Mouse (Mus musculus) cortical plate, adult 2 months (tissue): ENCODE results near the gene Adcy1. TPM values are rescaled to one million over a fixed set of nuclear protein-coding genes. Genes with fewer than 3 reads are reported as not detected.
A peak's percentile ranks its signal among the peaks of the same experiment; 100 is the strongest.

ENCODE experiments used
- H3K27ac ChIP-seq: fragments of 200-500 bp; 2 replicates; pipeline ENCODE4 v1.5.1; 2012; ENCODE audit warnings: low read length, control low read depth, inconsistent platforms; ENCODE audit not compliant: insufficient read depth
- H3K4me1 ChIP-seq: fragments of 200-500 bp; 2 replicates; pipeline ENCODE4 v1.6.1; 2011; ENCODE audit warnings: low read length; ENCODE audit not compliant: control insufficient read depth, insufficient read depth
- H3K4me3 ChIP-seq: fragments of 200-500 bp; 2 replicates; pipeline ENCODE4 v1.5.1; 2011; ENCODE audit warnings: mild to moderate bottlenecking, low read length, control low read depth; ENCODE audit not compliant: insufficient read depth
- CTCF ChIP-seq: fragments of 200-500 bp; IDR thresholded peaks from 2 replicates; pipeline ENCODE4 v1.5.1; 2011; ENCODE audit warnings: mild to moderate bottlenecking, control low read depth, low read length; ENCODE audit not compliant: insufficient read depth; ENCODE audit errors: extremely low read depth
- POLR2A ChIP-seq: fragments of 200-500 bp; IDR thresholded peaks from 2 replicates; pipeline ENCODE4 v1.6.1; 2011; ENCODE audit warnings: mild to moderate bottlenecking, low read length, control low read depth; ENCODE audit not compliant: insufficient read depth; ENCODE audit errors: extremely low read depth
- polyA plus RNA-seq: library from polyadenylated mRNA; depleted of rRNA; stranded (reverse); fragments of >200 nt; gene quantifications from 2 replicates; pipeline ENCODE4 v1.2.3, GENCODE M21; 2012

The Adcy1 gene
- polyA plus RNA-seq, 1 experiment = 181 TPM

DNA sequence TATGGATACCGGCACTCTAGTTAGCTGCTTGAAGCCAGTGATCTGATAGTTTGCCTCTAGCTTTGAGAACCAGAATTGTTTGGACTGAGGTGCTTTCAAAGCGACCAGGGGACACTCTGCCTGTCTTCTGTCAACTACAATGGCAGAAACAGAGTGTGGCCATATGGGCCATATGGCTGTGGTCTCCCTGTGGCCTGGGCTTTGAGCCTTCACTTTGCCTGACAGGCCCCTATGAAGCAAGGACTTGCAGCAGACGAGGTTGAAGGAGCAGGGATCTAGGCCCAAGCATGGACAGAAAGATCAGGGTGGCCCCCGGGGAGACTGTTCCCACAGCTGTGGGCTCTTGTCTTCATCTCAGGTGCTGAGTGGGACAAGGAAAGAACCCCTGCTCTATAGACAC lies 4.0 kb downstream of the Adcy1 start:
- peak overlapping the region; percentile 1; the same call in 1 of the 2 replicates for H3K4me3 ChIP-seq
- no peak overlapping the region for H3K27ac ChIP-seq
- TF ChIP-seq CTCF (no peak), POLR2A (no peak)
- peaks cover 13% of the 10 kb centered on the region; the same call in 1 of the 2 replicates for H3K4me1 ChIP-seq

DNA sequence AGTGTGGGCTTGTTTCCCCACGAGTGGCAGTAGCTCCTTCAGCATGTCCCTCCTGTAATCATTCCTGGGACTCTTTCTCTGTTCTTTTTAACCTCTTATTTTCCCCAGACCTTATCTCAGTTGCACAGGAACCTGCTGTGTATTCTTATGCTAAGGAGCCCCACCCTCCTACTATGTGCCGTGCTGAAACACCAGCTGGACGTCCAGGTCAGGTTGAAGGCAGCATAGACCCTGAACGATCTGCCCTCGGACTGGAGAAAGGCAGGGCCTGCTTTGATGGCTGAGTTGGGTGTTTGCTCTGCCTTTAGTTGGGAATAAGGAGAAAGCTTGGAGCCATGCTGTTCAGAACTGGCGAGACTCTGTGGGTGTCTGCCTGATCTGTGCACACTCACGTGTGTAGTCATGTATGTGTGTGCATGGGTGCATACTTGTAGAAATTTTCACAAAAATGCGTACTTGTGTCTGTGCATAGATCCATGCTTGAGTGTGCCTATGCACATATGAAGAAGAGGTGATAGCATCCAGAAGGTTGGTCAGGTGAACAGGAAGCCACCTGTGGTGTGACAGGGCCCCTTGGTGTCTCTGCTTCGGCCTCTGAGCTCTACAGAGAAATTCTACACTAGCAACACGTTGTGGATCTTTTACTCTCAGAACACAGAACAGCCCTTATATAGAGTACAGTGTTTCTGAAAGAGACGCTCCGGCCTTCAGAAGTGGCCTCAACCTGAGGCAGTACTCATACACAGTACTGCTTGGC lies 5.4 kb downstream of the Adcy1 start:
- H3K4me1 ChIP-seq = peaks cover 17% of the 10 kb centered on the region; the same call in 1 of the 2 replicates
- no peak overlapping the region for H3K4me3 ChIP-seq
- H3K27ac ChIP-seq = no peak overlapping the region
- no peak for TF ChIP-seq POLR2A

DNA sequence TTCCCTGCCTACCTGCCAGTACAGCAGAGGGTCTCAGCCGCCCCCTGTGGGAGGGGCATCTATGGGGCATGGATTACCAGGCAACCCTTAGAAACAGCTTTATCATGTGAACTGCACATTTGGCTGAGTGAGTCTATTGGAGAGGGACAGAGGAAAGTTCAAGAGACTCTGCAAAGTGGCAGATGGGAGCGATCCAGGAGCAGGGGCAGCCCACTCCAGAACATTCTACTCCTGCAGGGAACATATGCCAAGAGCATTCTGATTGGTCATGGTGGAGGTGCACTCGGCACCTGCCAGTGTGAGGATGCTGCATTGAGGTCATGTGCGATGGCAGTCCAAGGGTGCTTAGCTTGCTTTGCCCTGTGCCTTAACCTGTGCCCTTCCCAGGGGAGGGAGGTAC lies 6.5 kb downstream of the Adcy1 start:
- no peak for TF ChIP-seq POLR2A
- no peak for TF ChIP-seq CTCF
- H3K27ac ChIP-seq = no peak overlapping the region
- H3K4me1 ChIP-seq = peaks cover 17% of the 10 kb centered on the region; the same call in 1 of the 2 replicates
- no peak overlapping the region for H3K4me3 ChIP-seq

GRCm38 (mm10) chr11:7071617-7072016 lies 8.3 kb downstream of the Adcy1 start:
- H3K4me3 ChIP-seq = no peak overlapping the region
- peaks cover 18% of the 10 kb centered on the region for H3K4me1 ChIP-seq
- no peak overlapping the region for H3K27ac ChIP-seq
- TF ChIP-seq POLR2A (no peak), CTCF (no peak)

DNA sequence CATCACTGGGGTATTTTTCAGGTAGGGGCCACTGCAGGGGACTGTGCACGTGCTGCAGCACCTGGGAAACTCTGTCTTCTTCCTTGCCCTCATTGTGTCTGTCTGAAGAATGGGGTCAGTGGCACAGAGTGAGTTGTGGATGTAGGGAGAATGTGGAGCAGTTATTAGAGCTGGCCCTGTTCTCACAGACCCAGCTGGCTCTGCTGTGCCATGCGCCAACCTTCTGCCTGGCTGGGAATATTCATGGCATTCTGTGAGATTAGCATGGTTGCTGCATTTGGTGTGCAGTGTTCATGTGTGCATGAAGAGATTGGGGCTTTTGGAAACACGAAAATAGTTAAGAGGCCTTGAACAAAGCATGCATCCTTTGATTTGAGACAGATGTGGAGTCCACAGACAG lies 10.3 kb downstream of the Adcy1 start:
- H3K4me3 ChIP-seq = no peak overlapping the region
- H3K27ac ChIP-seq = no peak overlapping the region
- TF ChIP-seq POLR2A (no peak), CTCF (no peak)
- H3K4me1 ChIP-seq = peaks cover 13% of the 10 kb centered on the region

DNA sequence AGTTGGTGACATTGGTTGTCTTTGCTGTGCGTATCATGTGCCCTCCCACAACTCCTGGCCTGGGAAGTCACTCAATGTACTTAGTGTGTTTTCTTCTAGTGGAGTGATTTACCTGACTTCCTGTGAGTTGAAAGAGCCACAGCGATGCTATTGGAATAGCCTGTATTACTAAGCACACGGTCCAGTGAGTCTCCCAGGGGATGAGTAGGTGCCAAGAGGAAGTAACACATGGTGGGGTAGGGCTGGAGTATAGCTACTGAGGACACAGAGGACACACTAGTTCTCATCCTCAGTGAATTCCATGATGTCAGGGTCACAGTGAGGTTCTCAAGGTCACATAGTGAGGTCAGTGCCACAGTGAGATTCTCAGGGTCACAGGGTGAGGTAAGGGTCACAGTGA lies 13.2 kb downstream of the Adcy1 start:
- TF ChIP-seq POLR2A = no peak
- no peak for TF ChIP-seq CTCF
- no peak overlapping the region for H3K27ac ChIP-seq

GRCm38 (mm10) chr11:7081893-7082292 lies 18.6 kb downstream of the Adcy1 start:
- no peak overlapping the region for H3K27ac ChIP-seq
- TF ChIP-seq CTCF (no peak), POLR2A (no peak)
- no peak overlapping the region for H3K4me3 ChIP-seq
- H3K4me1 ChIP-seq = peaks cover 8% of the 10 kb centered on the region

More for the DNA sequence above, 13.2 kb downstream of the Adcy1 start:
- Histone ChIP-seq H3K4me1 (peaks cover 14% of the 10 kb centered on the region), H3K4me3 (no peak overlapping the region)

DNA sequence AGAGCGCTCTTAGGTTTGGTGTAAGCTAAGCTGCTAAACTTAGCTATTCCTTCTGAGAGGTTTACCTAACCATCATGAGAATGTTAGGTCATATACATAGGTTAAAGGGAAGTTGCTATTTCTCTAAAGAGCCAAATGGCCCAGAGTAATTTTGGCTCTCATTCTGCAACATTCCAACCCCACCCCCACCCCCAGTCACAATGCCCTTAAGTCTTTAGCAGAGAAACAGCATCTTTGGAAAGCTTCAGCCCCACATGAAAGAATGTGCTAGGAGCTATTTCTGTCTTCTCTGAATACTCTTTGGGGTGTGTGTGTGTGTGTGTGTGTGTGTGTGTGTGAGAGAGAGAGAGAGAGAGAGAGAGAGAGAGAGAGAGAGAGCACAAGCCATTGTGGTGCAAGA lies 20.6 kb downstream of the Adcy1 start:
- Histone ChIP-seq H3K27ac (no peak overlapping the region), H3K4me3 (no peak overlapping the region), H3K4me1 (peaks cover 8% of the 10 kb centered on the region)
- TF ChIP-seq POLR2A (no peak), CTCF (no peak)

DNA sequence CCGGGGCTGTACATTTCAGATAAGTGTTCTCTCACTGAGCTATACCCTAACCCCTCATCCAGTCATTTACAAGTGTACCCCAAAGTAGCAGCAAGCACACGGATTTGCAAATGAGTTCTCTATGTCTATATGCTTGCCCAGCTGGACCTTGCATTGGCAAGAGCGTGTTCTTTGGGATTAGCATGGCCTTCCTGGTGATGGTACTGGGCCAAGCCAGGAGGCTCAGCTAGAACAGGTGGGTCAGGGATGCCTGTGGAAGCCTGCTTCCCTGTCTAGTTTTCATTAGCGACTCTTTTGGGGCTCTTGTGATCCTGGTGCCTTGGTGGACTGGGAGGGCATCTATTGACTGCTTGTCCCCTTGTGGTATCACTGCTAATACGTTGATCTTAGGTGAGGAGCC lies 21.9 kb downstream of the Adcy1 start:
- no peak overlapping the region for H3K4me3 ChIP-seq
- H3K27ac ChIP-seq = no peak overlapping the region

GRCm38 (mm10) chr11:7091120-7091519 lies 27.8 kb downstream of the Adcy1 start:
- H3K4me3 ChIP-seq = no peak overlapping the region
- H3K27ac ChIP-seq = no peak overlapping the region
- TF ChIP-seq POLR2A = no peak
- no peak for TF ChIP-seq CTCF
- H3K4me1 ChIP-seq = peaks cover 8% of the 10 kb centered on the region; the same call in 1 of the 2 replicates

More for the DNA sequence above, 21.9 kb downstream of the Adcy1 start:
- peaks cover 4% of the 10 kb centered on the region; the same call in 1 of the 2 replicates for H3K4me1 ChIP-seq
- TF ChIP-seq POLR2A = no peak
